Mouse (Mus musculus): ENCODE measurements around the gene Cyp3a11.

DNA sequence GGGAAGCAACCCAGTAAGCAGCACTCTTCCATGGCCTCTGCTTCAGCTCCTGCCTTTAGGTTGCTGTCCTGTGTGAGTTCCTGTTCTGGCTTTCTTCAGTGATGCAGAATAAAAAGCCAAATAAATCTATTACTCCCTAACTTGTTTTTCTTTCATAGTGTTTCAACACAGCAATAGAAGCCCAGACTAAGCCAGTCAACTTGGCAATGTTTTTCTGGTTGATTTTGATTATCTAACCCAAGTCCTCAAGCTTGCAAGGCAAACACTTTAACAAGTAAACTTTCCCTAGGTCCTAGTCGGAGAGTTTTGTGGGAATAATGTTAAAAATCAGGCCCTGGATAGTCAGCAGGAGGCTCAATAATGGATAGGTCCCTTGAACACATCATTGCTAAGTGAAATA lies 17.5 kb upstream of the Cyp3a11 start:
- TF ChIP-seq CTCF (IDR thresholded peaks at IDR 0.05; ENCODE audit: low read depth, low read length), result no peak
- TF ChIP-seq GATA1 (IDR thresholded peaks at IDR 0.05; ENCODE audit: borderline replicate concordance, low read length), result no peak
- no peak for TF ChIP-seq POLR2AphosphoS5 (IDR thresholded peaks at IDR 0.05; ENCODE audit: insufficient replicate concordance, low read depth, low read length)
